Mouse (Mus musculus) brown adipose tissue, adult 24 weeks (tissue): ENCODE data around the gene Dut. TPM values are rescaled to one million over a fixed set of nuclear protein-coding genes. Genes with fewer than 3 reads are reported as not detected.

Experiments used
- H3K27ac ChIP-seq: fragments of 200-500 bp; replicated peaks from 2 replicates; pipeline ENCODE4 v1.5.1; 2012; ENCODE audit warnings: low read depth, mild to moderate bottlenecking, low read length
- H3K4me1 ChIP-seq: fragments of 200-500 bp; 2 replicates; pipeline ENCODE4 v1.6.1; 2012; ENCODE audit warnings: low read length, mixed read lengths; ENCODE audit not compliant: control insufficient read depth, insufficient read depth, insufficient read length
- H3K4me3 ChIP-seq: fragments of 200-500 bp; 2 replicates; pipeline ENCODE4 v1.5.1; 2012; ENCODE audit warnings: low read depth, mild to moderate bottlenecking, low read length, moderate library complexity; ENCODE audit not compliant: insufficient read depth
- polyA plus RNA-seq: library from polyadenylated mRNA; stranded (reverse); fragments of >200 nt; gene quantifications from 2 replicates; pipeline ENCODE4 v1.2.4, GENCODE M21; 2012; ENCODE audit not compliant: missing spikeins, insufficient read depth, insufficient read length

The Dut gene
- polyA plus RNA-seq, 1 experiment, result 23.9 TPM

DNA sequence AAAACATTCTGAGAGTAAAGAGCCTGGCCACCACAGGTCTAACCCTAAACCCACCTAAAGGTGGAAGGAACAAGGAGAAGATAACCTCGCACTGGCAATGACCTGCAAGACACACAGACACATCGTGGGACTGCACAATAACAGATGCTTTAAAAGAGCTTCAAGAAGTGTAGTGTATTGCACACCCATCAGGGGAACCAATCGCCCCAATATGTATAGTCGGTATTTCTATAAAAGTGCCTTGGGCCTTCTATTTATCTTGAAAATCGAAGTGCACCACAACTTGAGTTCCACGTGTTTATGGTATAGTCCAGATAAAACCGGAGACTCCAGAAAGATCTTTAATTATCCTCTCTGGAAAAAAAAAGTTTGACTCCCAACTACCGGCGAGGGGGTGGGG, 321 bp upstream of the Dut start:
- Histone ChIP-seq H3K4me3 (peak overlapping the region; percentile 31), H3K27ac (no peak overlapping the region), H3K4me1 (peaks cover 2% of the 10 kb centered on the region; the same call in 1 of the 2 replicates)

DNA sequence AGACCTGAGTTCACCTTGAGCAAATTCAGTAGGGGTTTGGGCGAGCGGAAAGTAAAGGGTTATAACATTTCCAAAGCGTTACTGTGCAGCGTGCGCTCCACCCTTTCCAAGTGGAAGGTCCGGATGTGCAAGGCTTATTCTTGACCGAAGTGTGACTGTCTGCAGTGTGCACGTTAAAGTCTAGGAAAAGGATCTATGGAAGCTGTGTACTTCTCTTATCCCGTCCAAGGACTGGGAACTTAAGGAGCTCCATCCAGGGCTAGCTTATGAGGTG, 909 bp downstream of the Dut start:
- H3K27ac ChIP-seq, result no peak overlapping the region
- H3K4me1 ChIP-seq, result peaks cover 2% of the 10 kb centered on the region; the same call in 1 of the 2 replicates
- H3K4me3 ChIP-seq, result peak overlapping the region; percentile 71

DNA sequence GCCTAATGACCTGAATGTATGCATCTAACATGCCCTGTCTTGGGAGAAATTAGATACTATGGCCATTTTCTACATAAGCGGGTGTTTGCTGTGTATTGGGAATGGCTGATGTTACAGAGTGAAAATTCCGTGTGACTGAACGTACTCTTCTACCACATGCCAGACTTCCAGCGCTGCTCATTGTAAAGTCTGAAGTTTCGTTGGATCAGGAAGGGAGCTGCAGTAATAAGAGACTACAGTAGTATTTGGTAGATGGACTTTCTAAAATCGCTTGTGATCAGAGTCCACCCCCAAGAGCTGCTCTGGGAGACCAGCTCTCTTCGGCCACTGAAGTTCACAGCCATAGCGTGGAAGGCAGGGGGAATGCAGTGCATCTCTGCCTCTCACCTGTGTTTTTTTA, 1.3 kb downstream of the Dut start:
- Histone ChIP-seq H3K4me3 (peak overlapping the region; percentile 71), H3K4me1 (peaks cover 2% of the 10 kb centered on the region; the same call in 1 of the 2 replicates), H3K27ac (no peak overlapping the region)

DNA sequence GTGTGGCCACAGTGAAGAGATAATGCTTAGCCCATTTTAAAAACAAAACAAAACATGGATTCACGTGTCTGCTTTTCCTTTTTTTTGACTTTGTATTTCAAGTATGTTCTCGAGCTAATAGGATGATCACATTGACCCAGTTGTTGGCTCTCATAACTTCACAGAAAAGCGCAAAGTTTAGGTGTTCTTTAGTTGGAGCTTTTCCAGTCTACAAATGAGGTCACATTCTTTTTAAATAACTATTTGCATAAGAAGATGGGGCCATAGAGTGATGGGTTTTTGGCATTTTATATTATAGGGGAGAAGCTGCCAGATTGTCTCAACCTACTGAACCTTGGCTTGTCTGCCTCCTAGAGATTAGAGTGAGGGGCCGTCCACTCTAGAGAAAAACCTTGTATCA, 2.3 kb downstream of the Dut start:
- no peak overlapping the region for H3K4me3 ChIP-seq
- peaks cover 2% of the 10 kb centered on the region; the same call in 1 of the 2 replicates for H3K4me1 ChIP-seq
- H3K27ac ChIP-seq, result no peak overlapping the region

DNA sequence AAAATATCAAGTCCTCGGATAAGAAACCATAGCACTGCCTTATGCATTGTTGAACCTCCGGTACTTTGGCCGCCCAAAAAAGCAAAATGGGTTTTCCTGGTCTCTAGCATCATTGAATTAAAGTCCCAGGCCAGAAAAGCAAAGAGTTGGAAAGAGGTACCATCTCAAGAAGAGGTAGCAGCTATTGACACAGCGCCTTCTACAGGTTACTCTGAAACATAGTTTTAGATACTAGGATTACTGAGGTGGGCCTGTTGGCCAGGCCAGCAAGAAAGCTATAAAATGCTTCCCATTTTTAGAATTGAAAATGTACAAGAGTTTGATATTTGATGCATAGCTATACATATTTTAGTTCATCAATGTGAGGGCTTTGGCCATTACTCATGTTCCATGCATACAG, 2.9 kb downstream of the Dut start:
- Histone ChIP-seq H3K27ac (no peak overlapping the region), H3K4me3 (no peak overlapping the region), H3K4me1 (peaks cover 2% of the 10 kb centered on the region; the same call in 1 of the 2 replicates)

DNA sequence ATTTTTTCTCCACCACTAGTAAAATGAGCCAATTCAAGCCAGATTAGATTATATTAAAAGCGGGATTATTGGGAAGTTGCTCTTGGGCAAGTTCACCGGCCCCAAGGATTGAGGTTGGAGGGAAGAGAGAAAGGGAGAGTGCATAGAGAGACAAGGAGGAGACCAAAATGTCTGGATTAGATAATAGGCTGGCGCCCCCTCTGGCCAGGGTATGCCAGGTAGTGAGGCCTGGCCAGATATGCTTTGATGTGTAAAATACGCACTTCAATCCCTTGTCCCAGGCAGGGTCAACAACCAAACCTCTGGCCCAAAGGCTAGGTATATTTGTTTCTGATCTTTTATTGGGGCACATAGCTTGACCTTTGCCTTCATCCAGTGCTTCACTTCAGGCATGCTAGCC, 4.8 kb downstream of the Dut start:
- H3K4me1 ChIP-seq, result no peaks in the 10 kb centered on the region
- no peak overlapping the region for H3K27ac ChIP-seq
- no peak overlapping the region for H3K4me3 ChIP-seq

DNA sequence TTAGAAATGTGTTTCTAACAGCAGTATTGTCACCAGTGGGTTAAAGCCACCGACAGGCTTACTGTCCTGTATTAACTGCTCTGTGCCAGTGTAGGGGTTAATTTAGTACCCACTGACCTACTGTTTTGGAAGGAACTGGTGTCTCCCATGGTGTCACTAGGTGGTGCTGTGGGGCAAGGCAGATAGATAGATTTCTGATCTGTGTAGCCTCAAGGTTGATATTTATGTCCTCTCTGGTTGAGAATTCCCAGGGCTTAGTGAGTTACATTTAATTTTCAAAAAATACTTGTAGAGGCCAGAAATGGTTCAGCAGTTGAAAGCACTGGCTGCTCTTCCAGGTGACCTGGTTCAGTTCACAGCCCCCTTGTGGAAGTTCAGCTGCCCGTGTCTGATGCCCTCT, 5.3 kb downstream of the Dut start:
- Histone ChIP-seq H3K27ac (no peak overlapping the region), H3K4me3 (no peak overlapping the region), H3K4me1 (no peaks in the 10 kb centered on the region)

DNA sequence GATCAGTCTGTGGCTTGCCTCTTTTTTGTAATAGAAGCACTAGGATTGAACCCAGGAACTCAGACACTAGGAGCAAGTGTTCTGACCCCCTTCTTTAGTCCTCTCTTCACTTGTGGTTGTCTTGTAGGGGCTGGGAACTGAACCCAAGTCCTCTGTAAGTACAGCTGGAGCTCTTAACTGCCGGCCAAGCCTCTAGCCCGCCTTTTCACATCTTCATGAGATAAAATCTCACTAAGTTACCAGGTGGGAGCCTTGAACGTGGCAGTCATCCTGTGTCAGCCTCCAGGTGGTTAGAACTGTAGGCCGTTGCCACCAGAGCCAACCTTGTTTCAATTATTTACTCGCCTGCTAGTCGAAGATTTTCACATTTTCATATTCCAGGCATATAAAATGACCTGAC, 6.7 kb downstream of the Dut start:
- H3K27ac ChIP-seq, result no peak overlapping the region
- no peak overlapping the region for H3K4me3 ChIP-seq
- H3K4me1 ChIP-seq, result no peaks in the 10 kb centered on the region

DNA sequence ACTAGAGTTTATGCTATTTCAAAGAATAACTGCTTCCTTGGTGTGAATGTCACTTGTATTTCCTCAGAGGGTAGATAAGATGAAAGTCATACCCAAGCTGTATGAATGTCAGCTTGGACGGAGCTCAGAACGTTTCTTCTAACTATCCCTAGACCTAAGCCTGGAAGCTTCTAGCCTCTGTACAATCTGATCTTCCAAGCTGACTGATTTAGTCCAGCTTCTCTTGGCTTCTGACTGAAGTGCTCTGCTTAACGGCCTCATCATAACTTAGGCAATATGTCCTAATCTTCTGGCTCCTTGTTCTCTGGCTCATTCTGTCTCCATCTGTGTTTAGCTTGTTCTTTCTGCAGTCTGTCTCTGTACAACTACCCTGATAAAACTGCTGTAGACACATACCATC, 7.6 kb downstream of the Dut start:
- no peak overlapping the region for H3K4me3 ChIP-seq
- no peak overlapping the region for H3K27ac ChIP-seq
- no peaks in the 10 kb centered on the region for H3K4me1 ChIP-seq

DNA sequence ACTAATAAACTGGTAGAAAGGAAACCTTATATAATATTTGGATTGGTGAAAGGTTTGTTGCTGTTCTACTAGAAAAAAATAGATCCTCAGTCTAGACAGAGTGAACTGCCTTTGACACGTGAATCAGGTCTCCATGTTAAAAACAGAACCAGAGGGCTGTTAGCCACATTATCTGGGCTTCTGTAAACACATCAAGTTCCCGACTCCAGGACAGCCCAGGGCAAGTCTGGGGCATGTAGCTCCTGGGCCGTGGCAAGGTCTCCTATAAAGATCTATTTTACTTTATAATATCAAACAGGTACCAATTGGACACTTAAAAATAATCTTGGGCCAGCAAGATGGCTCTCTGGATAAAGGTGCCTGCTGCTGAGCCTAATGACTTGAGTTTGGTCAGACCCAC, 8.9 kb downstream of the Dut start:
- no peaks in the 10 kb centered on the region for H3K4me1 ChIP-seq
- no peak overlapping the region for H3K4me3 ChIP-seq
- no peak overlapping the region for H3K27ac ChIP-seq

DNA sequence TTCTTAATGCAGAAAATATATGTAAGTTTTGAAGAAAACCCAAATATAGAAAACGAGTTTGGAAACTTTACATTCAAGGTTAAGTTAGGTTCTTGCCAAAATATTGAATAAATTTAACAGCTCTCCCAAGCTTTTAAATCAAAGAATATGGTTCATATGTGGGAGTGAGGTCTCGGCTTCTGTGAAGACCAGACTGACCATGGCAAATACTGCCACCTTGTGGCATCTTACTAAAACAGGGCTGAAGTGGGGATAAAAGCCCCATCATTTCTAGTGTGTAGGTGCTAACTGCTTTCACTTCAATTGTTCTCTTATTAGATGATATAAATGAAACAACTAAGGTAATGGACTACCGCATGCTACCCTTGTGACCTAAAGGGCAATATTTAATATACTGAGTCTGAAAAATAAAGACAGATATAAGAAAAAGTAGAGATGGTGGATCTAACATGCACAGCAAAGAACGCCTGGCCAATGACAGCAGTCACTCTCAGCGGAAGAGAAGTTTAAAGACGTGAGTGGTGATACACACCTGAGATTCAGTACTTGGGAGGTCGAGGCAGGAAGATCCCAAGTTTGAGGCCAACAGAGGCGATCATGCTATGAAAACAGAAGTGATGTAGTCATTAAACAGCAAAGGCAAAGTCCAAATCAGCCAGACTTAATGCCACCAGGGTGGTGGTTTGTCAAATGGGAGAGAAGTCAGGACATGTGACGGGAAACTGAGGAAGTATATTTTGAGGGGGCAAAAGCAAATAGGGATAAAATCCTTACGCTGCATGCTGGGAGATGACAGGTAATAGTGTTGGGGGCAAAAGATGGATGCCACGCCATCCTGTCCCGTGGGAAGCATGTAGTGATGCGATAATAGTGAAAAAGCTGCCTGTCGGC, 12.5 kb downstream of the Dut start:
- H3K4me3 ChIP-seq, result no peak overlapping the region
- H3K4me1 ChIP-seq, result no peaks in the 10 kb centered on the region
- no peak overlapping the region for H3K27ac ChIP-seq

DNA sequence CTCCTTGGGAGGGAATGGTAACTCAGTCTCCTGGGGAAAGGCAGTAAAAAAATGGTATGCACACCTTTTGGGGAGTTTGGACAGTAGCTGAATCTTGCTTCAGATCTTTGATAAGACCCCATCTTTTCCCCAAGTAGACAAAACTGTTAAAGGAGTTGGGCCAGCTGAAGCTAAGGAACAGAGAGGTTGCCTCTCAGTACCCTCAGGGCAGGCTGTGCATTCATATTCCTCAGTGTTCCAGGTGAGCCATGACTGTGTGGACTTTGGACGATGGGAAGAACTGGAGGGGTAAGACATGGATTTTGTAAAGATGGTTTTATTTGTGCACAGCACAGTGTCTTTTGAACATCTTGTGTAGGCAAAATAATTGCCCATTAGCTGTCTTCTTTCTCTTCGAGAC, 13.3 kb downstream of the Dut start:
- no peak overlapping the region for H3K27ac ChIP-seq
- H3K4me3 ChIP-seq, result no peak overlapping the region
- no peaks in the 10 kb centered on the region for H3K4me1 ChIP-seq

DNA sequence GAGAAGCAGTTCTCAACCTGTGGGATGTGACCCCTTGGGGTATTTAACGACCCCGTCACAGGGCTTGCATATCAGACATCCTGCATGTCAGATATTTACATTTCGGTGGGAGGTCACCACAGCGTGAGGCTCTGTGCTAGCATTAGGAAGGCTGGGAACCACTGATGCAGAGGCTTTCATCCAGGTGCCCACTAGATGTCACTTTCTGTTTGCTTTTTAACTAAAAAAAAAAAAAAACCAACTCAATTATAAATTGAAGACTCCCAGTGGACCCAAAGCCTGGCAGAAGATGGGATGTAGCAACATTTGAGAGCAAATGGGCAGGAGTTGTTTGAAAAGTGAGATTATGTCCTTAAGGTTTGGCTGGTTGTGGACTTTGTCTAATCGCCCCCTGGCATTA, 16.1 kb downstream of the Dut start:
- no peak overlapping the region for H3K4me3 ChIP-seq

DNA sequence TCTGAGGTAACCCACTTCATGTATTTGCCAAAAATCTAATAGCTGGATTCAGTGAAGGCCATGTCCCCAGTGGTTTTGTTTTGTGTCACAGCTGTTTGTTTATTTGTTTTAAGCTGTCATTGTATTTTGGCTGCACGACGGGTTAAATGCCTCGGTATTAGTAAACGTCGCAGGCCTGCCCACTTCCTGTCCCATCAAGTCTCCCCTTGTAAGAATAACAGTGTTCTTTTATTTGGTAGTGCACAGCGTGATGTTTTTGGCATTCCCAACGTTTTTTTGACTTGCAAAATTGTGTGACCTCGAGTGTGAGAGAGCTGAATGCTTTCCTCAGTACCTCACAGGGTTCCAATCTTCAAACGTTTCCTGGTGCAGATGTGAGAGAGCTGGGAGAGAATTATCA, 16.8 kb downstream of the Dut start:
- Histone ChIP-seq H3K4me1 (no peaks in the 10 kb centered on the region), H3K27ac (no peak overlapping the region), H3K4me3 (no peak overlapping the region)

More for the DNA sequence above, 16.1 kb downstream of the Dut start:
- no peaks in the 10 kb centered on the region for H3K4me1 ChIP-seq
- H3K27ac ChIP-seq, result no peak overlapping the region

DNA sequence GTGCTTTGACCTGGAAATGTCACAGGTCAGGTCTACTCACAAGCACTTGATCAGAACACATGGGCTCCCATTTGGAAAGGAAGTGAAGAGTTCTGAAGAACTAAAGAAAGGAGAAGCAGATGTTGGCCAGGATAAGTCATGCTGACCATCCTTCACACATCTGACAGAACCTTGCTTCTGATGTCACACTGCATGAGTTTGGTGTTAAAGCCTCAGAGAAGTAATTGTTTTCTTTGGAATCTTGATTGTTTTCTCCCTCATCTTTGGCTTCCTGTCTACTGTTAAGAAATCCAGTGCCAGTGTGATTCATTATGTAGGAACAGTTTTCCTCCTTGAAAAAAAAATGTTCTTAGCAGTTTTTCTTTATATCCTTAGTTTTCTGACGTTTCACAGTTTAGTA, 21.9 kb downstream of the Dut start:
- H3K27ac ChIP-seq, result no peak overlapping the region
- no peak overlapping the region for H3K4me3 ChIP-seq
- no peaks in the 10 kb centered on the region for H3K4me1 ChIP-seq

DNA sequence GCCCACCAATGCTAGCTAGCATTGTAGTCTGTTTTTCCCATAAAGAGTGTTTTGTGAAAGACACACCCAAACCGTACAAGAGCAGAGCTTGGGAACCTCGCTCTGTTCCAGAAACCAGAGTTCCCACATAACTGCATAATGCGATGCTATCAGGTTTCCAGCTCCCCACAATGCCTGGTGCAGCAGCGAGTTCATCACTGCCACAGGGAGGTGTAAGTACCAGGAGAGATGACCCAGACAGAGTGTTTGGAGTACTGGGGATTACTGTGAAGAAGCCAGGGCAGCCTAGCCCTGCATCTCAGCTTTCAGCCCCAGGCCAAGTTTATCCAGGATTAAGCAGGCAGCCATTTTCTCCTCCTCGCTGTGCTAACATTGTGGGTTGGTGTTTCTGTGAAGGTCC, 28.6 kb downstream of the Dut start:
- Histone ChIP-seq H3K4me3 (no peak overlapping the region), H3K4me1 (0 out of 2 replicates have a peak, but pooled peaks cover 3% of the 10 kb centered on the region), H3K27ac (no peak overlapping the region)
